8 mouse cellular contexts compared by ENCODE assay signal in genomic region chr3:105052171-105052936, GRCm38 (mm10). TPM values are rescaled to one million over a fixed set of nuclear protein-coding genes. Genes with fewer than 3 reads are reported as not detected.
DNase-seq lines count a peak whose midpoint lies in the region; TF ChIP-seq lines count a peak whose summit lies in the region.

No protein-coding gene starts in this region.

- TF ChIP-seq CTCF in kidney, adult 2 months (conservative IDR thresholded peaks at IDR 0.05; ENCODE audit: insufficient read depth, insufficient read length, low read depth, low read length), result no peak

- no peaks in the 10 kb centered on the region for H3K9me3 ChIP-seq in hindbrain, embryonic 10.5 days
- H3K9me3 ChIP-seq in midbrain, embryonic 10.5 days (replicated peaks), result no peaks in the 10 kb centered on the region

- no peak for TF ChIP-seq POLR2A in kidney, adult 2 months (IDR thresholded peaks at IDR 0.05; ENCODE audit: low read depth, low read length)

- peak overlapping the region; percentile 72 for H3K27ac ChIP-seq in kidney, adult 2 months (ENCODE audit: insufficient read depth, low read depth, low read length)
- H3K27ac ChIP-seq in hindbrain, embryonic 10.5 days, result peak overlapping the region; percentile 96
- peak overlapping the region; percentile 92 for H3K27ac ChIP-seq in midbrain, embryonic 10.5 days (replicated peaks)

- no peak for DNase-seq in kidney, adult 2 months
- DNase-seq in kidney, adult 8-10 months, result no peak
- DNase-seq in R1 (ENCODE audit: low read depth, low spot score), result peak; percentile 89
- no peak for DNase-seq in hindbrain, embryonic 10.5 days (ENCODE audit: low spot score)
- DNase-seq in midbrain, embryonic 10.5 days (ENCODE audit: low spot score), result no peak
- DNase-seq in c-Kit-positive CD71-positive TER-119-positive erythroid progenitor cells, embryonic 14.5 days (ENCODE audit: low spot score), result no peak
- no peak for DNase-seq in spleen, adult 18-20 months
- no peak for DNase-seq in cerebellum, adult 11-12 months

- no peaks in the 10 kb centered on the region for H3K36me3 ChIP-seq in kidney, adult 2 months (ENCODE audit: control insufficient read depth, insufficient read depth, low read length)
- H3K36me3 ChIP-seq in hindbrain, embryonic 10.5 days, result peaks cover 4% of the 10 kb centered on the region
- peaks cover 2% of the 10 kb centered on the region; the same call in 1 of the 2 replicates for H3K36me3 ChIP-seq in midbrain, embryonic 10.5 days

- H3K4me1 ChIP-seq in kidney, adult 2 months (ENCODE audit: control insufficient read depth, insufficient read depth, low read length), result peaks cover 22% of the 10 kb centered on the region; the same call in 1 of the 2 replicates
- H3K4me1 ChIP-seq in hindbrain, embryonic 10.5 days (replicated peaks), result peaks cover 35% of the 10 kb centered on the region
- H3K4me1 ChIP-seq in midbrain, embryonic 10.5 days, result peaks cover 33% of the 10 kb centered on the region

- WGBS in kidney, adult 2 months, result 2% methylated on average over 37 of the region's 37 CpGs
- under 1% methylated on average over 37 of the region's 37 CpGs for WGBS in hindbrain, embryonic 10.5 days
- under 1% methylated on average over 37 of the region's 37 CpGs for WGBS in midbrain, embryonic 10.5 days

- H3K4me3 ChIP-seq in kidney, adult 2 months (ENCODE audit: insufficient read depth, low read depth, low read length), result peak overlapping the region; percentile 95
- H3K4me3 ChIP-seq in hindbrain, embryonic 10.5 days, result peak overlapping the region; percentile 89
- H3K4me3 ChIP-seq in midbrain, embryonic 10.5 days, result peak overlapping the region; percentile 71

- no peaks in the 10 kb centered on the region for H3K27me3 ChIP-seq in kidney, adult 2 months (replicated peaks; ENCODE audit: control insufficient read depth, insufficient read depth, low read length)
- no peaks in the 10 kb centered on the region for H3K27me3 ChIP-seq in hindbrain, embryonic 10.5 days (ENCODE audit: insufficient read depth, poor library complexity, severe bottlenecking)
- H3K27me3 ChIP-seq in midbrain, embryonic 10.5 days (ENCODE audit: low read depth, poor library complexity, severe bottlenecking), result no peaks in the 10 kb centered on the region

RNA-seq across cellular contexts. Expression of gene Cttnbp2nl, which starts 0.6 kb away (rescaled TPM):
- 3.6 and 4.2 TPM in 2 replicates for polyA plus RNA-seq in kidney, adult 2 months (2012; rRNA removed)
- 41.3 and 41.8 TPM in 2 replicates for polyA plus RNA-seq in hindbrain, embryonic 10.5 days (2016; fragmentation: Nextera tagmentation; extraction: Ambion mirVana)
- polyA plus RNA-seq in midbrain, embryonic 10.5 days (2016; fragmentation: Nextera tagmentation; extraction: Ambion mirVana), result 35.0 and 47.1 TPM in 2 replicates

RNA-seq across cellular contexts. Expression of gene 4930564D02Rik, which starts 14.3 kb away (rescaled TPM):
- polyA plus RNA-seq in kidney, adult 2 months (2012; rRNA removed), result not detected in 2 replicates
- polyA plus RNA-seq in hindbrain, embryonic 10.5 days (2016; fragmentation: Nextera tagmentation; extraction: Ambion mirVana), result not detected in 2 replicates
- polyA plus RNA-seq in midbrain, embryonic 10.5 days (2016; fragmentation: Nextera tagmentation; extraction: Ambion mirVana), result not detected in 2 replicates
